Mouse (Mus musculus) CD4-positive, CD25-positive, alpha-beta regulatory T cell, adult 4 months (primary cell): ENCODE results near the gene Vdac2. TPM values are rescaled to one million over a fixed set of nuclear protein-coding genes. Genes with fewer than 3 reads are reported as not detected.

Experiments used
- ATAC-seq: one replicate; pipeline ENCODE4 v1.8.0; 2017
- polyA plus RNA-seq, 2 experiments: library from polyadenylated mRNA; unstranded; fragments of 100-300 nt; shearing (Covaris generic); gene quantifications; one replicate each; pipeline ENCODE4 v1.2.1; 2017

Gene Vdac2
- polyA plus RNA-seq, 2 experiments from 2014 or later = 239 to 241 TPM

DNA sequence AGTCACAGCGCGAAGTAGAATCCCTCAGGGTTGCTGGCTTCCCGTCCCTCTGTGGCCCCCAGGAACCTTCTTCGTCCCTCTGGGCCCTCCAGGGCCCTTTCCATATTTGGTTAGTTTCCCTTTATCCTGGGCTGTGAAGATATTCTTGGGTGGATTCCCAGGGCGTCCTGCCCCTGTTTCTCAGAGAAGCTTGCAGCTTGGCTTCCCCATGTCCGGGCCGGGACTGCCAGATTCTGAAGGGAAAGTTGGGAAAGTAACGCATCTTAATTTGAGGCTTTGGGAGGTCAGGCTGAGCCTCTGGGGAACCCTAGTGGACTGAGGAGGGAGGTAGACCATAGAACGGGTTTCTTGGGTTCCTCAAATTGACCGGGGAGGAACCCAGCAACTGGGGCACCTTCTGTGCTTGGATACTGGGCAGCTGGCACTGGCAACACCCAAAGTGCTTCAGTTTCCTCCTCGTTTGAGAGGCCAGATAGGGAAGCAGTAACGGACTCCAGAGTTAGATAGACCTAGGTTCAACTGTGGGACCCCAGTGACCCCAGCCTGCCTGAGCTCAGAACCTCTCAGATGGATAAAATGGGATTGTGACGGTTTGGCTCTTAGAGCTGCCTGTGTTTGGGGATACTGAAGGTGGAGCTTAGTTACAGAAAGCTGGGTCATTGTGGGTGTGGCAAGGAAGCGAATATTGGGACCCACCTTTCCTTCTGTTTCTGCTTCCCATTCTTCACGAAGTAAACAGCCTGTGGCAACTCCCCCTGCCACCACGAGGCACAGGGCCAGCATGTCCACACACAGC is 27.2 kb downstream of the Vdac2 start:
- ATAC-seq = no peak

DNA sequence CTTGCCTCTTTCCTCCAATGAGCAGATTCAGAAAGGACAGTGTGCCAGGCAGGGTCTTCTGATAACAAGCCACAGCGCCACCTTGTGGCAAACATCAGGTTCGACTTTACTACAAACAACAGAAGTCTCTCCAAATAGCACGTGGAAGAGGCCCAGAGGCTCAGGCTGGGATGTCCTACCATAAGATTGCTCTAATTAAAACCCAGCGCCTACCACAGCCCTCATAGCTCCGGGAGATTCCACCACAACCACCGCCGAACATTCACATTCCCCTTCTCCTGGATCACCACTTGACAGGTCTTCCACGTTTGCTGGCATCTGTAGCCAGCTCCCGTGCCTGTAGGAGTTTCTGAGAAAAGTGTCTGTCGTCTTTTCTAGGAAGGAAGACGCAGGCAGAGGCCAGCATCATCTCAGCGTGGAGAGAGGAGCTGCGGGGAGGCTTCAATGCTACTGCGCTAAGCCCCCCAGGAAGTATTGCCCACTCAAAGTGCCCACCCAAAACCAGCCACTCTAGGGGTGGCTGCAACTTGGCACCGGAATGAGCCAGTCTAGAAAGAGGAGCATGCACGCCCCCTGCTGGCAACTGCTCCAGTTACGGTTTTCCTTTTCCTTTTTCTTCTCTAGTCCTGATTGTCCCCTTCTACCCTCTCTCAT is 28.5 kb downstream of the Vdac2 start:
- ATAC-seq = peak; percentile 73

DNA sequence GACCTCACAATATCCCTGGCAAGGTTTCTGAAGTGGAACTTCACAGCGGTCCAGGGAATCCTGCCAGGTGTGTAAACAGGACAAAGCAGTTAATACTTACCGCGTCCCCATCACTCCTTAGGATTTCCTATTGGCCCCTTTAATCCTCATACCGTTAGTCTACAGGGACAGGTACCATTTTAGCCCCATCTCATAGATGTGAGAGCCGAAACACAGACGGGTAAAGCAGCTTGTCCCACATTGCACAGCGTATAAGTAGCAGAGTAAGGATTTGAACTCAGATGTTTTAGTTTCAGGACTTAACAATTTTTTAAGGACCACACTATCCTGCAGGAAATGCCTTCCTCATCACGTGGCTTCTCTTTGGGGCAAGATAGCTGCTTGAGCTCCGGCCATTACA is 29.2 kb downstream of the Vdac2 start:
- no peak for ATAC-seq

DNA sequence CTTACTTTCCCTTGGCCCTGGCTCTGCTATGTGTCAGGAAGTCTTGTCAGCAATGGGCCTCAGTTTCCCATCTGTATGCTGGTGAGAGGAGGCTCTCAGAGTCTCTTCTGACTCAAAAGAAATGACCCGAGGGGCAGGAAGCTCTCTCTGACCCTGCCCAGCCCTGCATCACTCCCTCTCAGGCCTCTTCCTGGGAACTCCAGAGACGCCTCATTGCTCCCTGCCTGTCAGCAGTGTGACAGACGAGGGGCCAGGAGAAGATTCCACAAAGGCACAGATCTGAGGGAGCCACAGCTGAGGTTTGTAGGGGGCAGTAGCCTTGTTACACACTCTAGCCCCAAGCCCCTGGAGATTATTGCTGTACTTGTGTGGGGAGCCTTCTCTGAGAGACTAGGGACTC is 30.9 kb downstream of the Vdac2 start:
- no peak for ATAC-seq

DNA sequence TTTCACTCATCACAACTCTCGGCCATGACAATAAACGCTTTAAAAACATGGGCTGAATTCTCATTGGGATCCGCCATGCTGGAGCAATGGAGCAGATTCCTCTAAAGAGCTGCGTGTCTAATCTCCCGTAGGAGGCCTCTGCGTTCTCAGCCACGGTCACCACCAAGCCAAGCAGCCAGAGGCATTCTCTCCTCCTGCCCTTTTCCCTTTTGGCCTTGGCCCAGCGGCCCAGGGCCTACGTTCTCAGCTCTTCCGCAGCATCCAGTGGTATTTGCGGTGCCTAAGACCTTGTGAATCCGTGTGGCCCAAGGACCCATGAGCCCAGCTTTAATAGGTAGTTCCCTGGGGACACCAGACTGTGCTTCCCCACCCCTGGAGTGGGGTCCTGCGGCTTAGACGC is 31.8 kb downstream of the Vdac2 start:
- ATAC-seq = no peak

DNA sequence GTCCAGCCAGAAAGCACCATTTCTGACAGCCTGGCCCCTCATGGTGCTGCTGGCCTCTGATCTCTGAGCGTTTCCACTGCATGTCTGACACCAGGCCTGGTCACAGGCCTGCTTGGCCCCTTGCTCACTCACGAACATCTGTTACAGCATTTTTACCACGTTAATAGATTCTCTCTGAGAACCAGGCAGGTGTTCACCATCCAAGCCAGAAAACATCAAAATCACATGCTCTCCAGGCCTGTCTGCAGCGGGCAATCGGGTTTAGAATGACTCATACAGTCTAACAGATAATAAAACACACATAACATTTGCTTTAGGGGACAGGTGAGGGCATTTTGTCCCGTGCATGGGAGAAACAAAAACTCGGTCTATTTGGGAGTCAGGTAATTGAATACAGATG is 41.3 kb downstream of the Vdac2 start:
- ATAC-seq = no peak

DNA sequence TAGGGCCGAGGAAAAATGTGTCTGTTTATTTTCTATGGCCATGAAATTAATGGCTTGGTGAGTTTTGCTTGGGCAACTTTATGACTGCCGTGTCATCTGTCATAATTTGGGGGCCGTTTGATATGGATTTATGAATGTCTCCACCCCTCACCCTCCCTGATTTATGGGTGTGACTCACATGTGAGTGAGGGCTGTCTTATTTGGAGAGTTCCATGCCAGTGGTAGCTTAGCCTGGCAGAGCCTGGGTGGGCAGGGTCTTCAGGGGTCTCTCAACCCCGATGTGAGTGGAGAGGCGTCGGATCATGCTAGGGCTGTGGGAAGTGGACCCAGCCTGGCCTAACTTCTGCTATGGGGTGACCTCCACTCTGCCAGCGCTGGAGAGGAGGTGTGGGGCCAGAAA is 41.8 kb downstream of the Vdac2 start:
- no peak for ATAC-seq

DNA sequence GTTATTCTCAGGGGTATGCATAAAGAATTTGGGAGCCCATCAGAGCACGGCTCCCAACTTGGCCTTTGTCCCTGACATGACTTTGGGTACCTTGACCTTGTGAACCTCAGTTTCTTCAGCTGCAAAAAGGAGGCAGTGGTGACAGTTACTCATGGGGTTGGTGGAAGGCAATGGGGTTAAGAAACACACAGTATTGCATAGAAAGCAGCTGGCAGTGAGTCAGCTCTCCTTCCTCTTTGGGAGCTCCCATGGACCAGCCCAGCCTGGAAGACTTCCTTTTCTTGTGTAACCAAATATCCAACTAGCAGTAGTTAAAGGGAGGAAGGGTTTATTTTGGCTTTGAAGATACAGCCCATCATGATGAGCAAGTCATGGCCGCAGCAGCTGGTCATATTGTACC is 65.4 kb downstream of the Vdac2 start:
- ATAC-seq = no peak

DNA sequence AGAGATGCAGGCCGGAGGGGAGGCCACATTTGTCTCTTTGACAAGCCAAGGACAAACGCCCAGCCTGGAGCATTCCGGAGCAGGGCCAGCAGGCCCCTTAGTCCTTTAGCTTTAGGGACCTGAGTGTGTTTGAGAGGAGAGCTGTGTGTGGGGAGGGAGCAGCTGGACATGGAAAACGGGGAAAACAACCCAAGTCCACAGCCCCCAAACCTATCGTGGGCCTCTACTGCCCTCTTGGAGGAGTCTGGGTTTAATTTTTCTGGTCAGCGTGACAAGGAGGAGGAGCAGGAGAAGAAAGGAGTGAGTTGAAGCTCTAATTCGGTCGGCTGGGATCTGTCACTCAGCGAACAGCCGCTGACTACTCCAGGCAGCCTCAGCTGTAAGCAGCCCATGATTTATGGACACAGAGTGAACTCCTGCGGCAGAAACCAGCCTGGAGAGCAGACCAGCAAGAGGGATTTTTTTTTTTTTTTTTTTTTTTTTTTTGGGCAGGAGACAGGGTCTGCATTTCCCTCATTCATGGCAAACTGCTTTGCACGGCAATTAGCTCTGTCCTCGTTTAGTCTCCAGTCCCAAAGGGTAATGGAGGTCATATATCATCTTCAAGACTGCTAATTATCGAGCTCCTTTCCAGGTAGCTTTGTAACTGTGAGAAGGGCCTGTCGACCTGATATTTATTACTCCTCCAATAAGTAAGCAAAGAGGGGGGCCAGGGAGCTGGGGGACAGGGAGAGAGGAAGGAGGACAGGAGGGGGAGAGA is 66.7 kb downstream of the Vdac2 start:
- ATAC-seq = no peak

DNA sequence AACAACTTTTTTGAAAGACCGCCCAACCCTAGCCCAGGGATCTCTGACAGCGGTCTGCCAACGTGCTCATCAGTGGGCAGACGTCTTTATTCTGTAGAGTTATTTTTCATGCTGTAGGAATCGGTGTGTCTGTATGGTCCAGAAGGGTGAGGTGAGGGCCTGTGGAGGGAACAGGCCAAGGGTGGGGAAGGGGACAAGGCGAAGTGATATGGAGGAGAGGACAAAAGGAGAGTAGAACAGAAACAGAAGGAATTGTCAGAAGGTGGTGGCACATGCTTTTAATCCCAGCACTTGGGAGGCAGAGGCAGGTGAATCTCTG is 67.3 kb downstream of the Vdac2 start:
- ATAC-seq = no peak

Other genes starting within 250 kb of the Vdac2 start
- gene Dupd1, start 110.7 kb upstream of the Vdac2 start, polyA plus RNA-seq = not detected
- 1 to 10 TPM; 4.2 to 4.8 TPM for gene Samd8, start 74.7 kb upstream of the Vdac2 start, polyA plus RNA-seq
- not detected for gene Dusp13, start 74.1 kb upstream of the Vdac2 start, polyA plus RNA-seq
- 10 to 100 TPM; 19.0 to 20.4 TPM for gene Comtd1, start 23.7 kb downstream of the Vdac2 start, polyA plus RNA-seq
- gene Zfp503, start 164.4 kb downstream of the Vdac2 start, polyA plus RNA-seq = not detected
- not detected for gene Lrmda, start 194.5 kb downstream of the Vdac2 start, polyA plus RNA-seq